Mouse (Mus musculus) cortical plate, adult 2 months (tissue): ENCODE data around the gene Man1c1.

Experiments used
- CTCF ChIP-seq: fragments of 200-500 bp; IDR thresholded peaks from 2 replicates; pipeline ENCODE4 v1.5.1; 2011; ENCODE audit warnings: mild to moderate bottlenecking, control low read depth, low read length; ENCODE audit not compliant: insufficient read depth; ENCODE audit errors: extremely low read depth
- POLR2A ChIP-seq: fragments of 200-500 bp; IDR thresholded peaks from 2 replicates; pipeline ENCODE4 v1.6.1; 2011; ENCODE audit warnings: mild to moderate bottlenecking, low read length, control low read depth; ENCODE audit not compliant: insufficient read depth; ENCODE audit errors: extremely low read depth

DNA sequence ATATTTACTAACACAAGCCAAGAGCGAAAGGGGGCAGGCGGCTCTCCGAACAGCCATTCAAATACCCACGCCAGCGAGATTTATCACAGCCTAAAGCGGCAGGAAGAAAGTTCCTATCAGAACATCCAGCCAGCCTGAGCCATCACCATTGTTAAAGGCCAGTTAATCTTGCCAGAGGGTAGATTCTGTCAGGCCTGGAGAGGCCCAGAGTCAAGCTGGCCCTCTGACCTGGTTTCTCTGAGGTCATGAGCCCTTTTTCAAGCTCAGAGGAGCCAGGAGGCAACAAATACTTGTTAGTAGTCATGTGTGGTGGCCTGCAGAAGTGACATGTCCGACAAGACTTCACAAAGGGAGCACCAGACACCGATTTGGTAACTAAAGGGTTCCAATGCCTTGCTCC lies 28.3 kb downstream of the Man1c1 start:
- TF ChIP-seq CTCF: no peak
- TF ChIP-seq POLR2A: no peak
